Mouse (Mus musculus): ENCODE results near the gene Cldn10. TPM values are rescaled to one million over a fixed set of nuclear protein-coding genes. Genes with fewer than 3 reads are reported as not detected.

Gene Cldn10
- total and polyA plus RNA-seq, 2 experiments: 0.09 TPM; not detected in 1

GRCm38 (mm10) chr14:118869712-118870111, 82.0 kb downstream of the Cldn10 start:
- no peaks in the 10 kb centered on the region for H3K4me1 ChIP-seq (ENCODE audit: control insufficient read depth, insufficient read depth, low read length)
- H3K36me3 ChIP-seq (ENCODE audit: control insufficient read depth, insufficient read depth, low read length): no peaks in the 10 kb centered on the region
- no peak for TF ChIP-seq CTCF (IDR thresholded peaks at IDR 0.05; ENCODE audit: low read depth, low read length)
- TF ChIP-seq POLR2A (IDR thresholded peaks at IDR 0.05; ENCODE audit: extremely low read depth, insufficient read depth, low read length): no peak
- DNase-seq (ENCODE audit: extremely low read depth, low read depth, low spot score): no peak
- H3K27ac ChIP-seq (replicated peaks; ENCODE audit: insufficient read depth, low read depth, low read length): no peak overlapping the region
- WGBS: 76% methylated on average over 6 of the region's 6 CpGs
- H3K27me3 ChIP-seq (ENCODE audit: control insufficient read depth, insufficient read depth, low read length): peaks cover 4% of the 10 kb centered on the region; the same call in 1 of the 2 replicates
- H3K9ac ChIP-seq (ENCODE audit: low read depth, low read length): no peak overlapping the region
- H3K4me3 ChIP-seq (ENCODE audit: insufficient read depth, low read depth, low read length): no peak overlapping the region
- no peaks in the 10 kb centered on the region for H3K79me2 ChIP-seq (ENCODE audit: control insufficient read depth, insufficient read depth, low read length)

GRCm38 (mm10) chr14:118874126-118874525, 86.4 kb downstream of the Cldn10 start:
- no peaks in the 10 kb centered on the region for H3K27me3 ChIP-seq (ENCODE audit: control insufficient read depth, insufficient read depth, low read length)
- H3K4me3 ChIP-seq (ENCODE audit: insufficient read depth, low read depth, low read length): no peak overlapping the region
- WGBS: 91% methylated on average over 4 of the region's 4 CpGs
- no peaks in the 10 kb centered on the region for H3K4me1 ChIP-seq (ENCODE audit: control insufficient read depth, insufficient read depth, low read length)
- no peak for TF ChIP-seq CTCF (IDR thresholded peaks at IDR 0.05; ENCODE audit: low read depth, low read length)
- TF ChIP-seq POLR2A (IDR thresholded peaks at IDR 0.05; ENCODE audit: extremely low read depth, insufficient read depth, low read length): no peak
- no peaks in the 10 kb centered on the region for H3K36me3 ChIP-seq (ENCODE audit: control insufficient read depth, insufficient read depth, low read length)
- no peak for DNase-seq (ENCODE audit: extremely low read depth, low read depth, low spot score)
- no peak overlapping the region for H3K9ac ChIP-seq (ENCODE audit: low read depth, low read length)
- H3K79me2 ChIP-seq (ENCODE audit: control insufficient read depth, insufficient read depth, low read length): no peaks in the 10 kb centered on the region
- no peak overlapping the region for H3K27ac ChIP-seq (replicated peaks; ENCODE audit: insufficient read depth, low read depth, low read length)

GRCm38 (mm10) chr14:118874786-118875415, 87.2 kb downstream of the Cldn10 start:
- no peak overlapping the region for H3K27ac ChIP-seq (replicated peaks; ENCODE audit: insufficient read depth, low read depth, low read length)
- 84% methylated on average over 10 of the region's 10 CpGs for WGBS
- H3K27me3 ChIP-seq (ENCODE audit: control insufficient read depth, insufficient read depth, low read length): no peaks in the 10 kb centered on the region
- H3K4me3 ChIP-seq (ENCODE audit: insufficient read depth, low read depth, low read length): no peak overlapping the region
- no peaks in the 10 kb centered on the region for H3K79me2 ChIP-seq (ENCODE audit: control insufficient read depth, insufficient read depth, low read length)
- no peaks in the 10 kb centered on the region for H3K36me3 ChIP-seq (ENCODE audit: control insufficient read depth, insufficient read depth, low read length)
- no peak for DNase-seq (ENCODE audit: extremely low read depth, low read depth, low spot score)
- H3K9ac ChIP-seq (ENCODE audit: low read depth, low read length): no peak overlapping the region
- TF ChIP-seq CTCF (IDR thresholded peaks at IDR 0.05; ENCODE audit: low read depth, low read length) (no peak), POLR2A (IDR thresholded peaks at IDR 0.05; ENCODE audit: extremely low read depth, insufficient read depth, low read length) (no peak)
- no peaks in the 10 kb centered on the region for H3K4me1 ChIP-seq (ENCODE audit: control insufficient read depth, insufficient read depth, low read length)

GRCm38 (mm10) chr14:118878346-118878910, 90.7 kb downstream of the Cldn10 start:
- Histone ChIP-seq H3K4me1 (ENCODE audit: control insufficient read depth, insufficient read depth, low read length) (no peaks in the 10 kb centered on the region), H3K27me3 (ENCODE audit: control insufficient read depth, insufficient read depth, low read length) (no peaks in the 10 kb centered on the region), H3K27ac (replicated peaks; ENCODE audit: insufficient read depth, low read depth, low read length) (no peak overlapping the region), H3K36me3 (ENCODE audit: control insufficient read depth, insufficient read depth, low read length) (no peaks in the 10 kb centered on the region), H3K4me3 (ENCODE audit: insufficient read depth, low read depth, low read length) (no peak overlapping the region), H3K9ac (ENCODE audit: low read depth, low read length) (no peak overlapping the region), H3K79me2 (ENCODE audit: control insufficient read depth, insufficient read depth, low read length) (no peaks in the 10 kb centered on the region)
- TF ChIP-seq CTCF (IDR thresholded peaks at IDR 0.05; ENCODE audit: low read depth, low read length) (no peak), POLR2A (IDR thresholded peaks at IDR 0.05; ENCODE audit: extremely low read depth, insufficient read depth, low read length) (no peak)
- no peak for DNase-seq (ENCODE audit: extremely low read depth, low read depth, low spot score)
- WGBS: 83% methylated on average over 11 of the region's 11 CpGs

- 91% methylated on average over 10 of the region's 10 CpGs for WGBS
- Histone ChIP-seq H3K4me3 (ENCODE audit: insufficient read depth, low read depth, low read length) (no peak overlapping the region), H3K36me3 (ENCODE audit: control insufficient read depth, insufficient read depth, low read length) (no peaks in the 10 kb centered on the region), H3K4me1 (ENCODE audit: control insufficient read depth, insufficient read depth, low read length) (no peaks in the 10 kb centered on the region), H3K27me3 (ENCODE audit: control insufficient read depth, insufficient read depth, low read length) (no peaks in the 10 kb centered on the region), H3K27ac (replicated peaks; ENCODE audit: insufficient read depth, low read depth, low read length) (no peak overlapping the region), H3K79me2 (ENCODE audit: control insufficient read depth, insufficient read depth, low read length) (no peaks in the 10 kb centered on the region), H3K9ac (ENCODE audit: low read depth, low read length) (no peak overlapping the region)
- DNase-seq (ENCODE audit: extremely low read depth, low read depth, low spot score): no peak
- TF ChIP-seq POLR2A (IDR thresholded peaks at IDR 0.05; ENCODE audit: extremely low read depth, insufficient read depth, low read length) (no peak), CTCF (IDR thresholded peaks at IDR 0.05; ENCODE audit: low read depth, low read length) (no peak)
Observed at GRCm38 (mm10) chr14:118880696-118881095, 93.0 kb downstream of the Cldn10 start.

Data from liver, adult 2 months (tissue).